Mouse (Mus musculus): ENCODE measurements around the gene Susd2.
A peak's percentile ranks its signal among the peaks of the same experiment; 100 is the strongest.

Gene Susd2

GRCm38 (mm10) chr10:75651381-75652068 lies 7.7 kb upstream of the Susd2 start:
- peak in 1 of 2 experiments; percentile 53 for DNase-seq

- DNase-seq = no peak
Observed at GRCm38 (mm10) chr10:75650306-75650902, 6.6 kb upstream of the Susd2 start.

GRCm38 (mm10) chr10:75649406-75649995 lies 5.7 kb upstream of the Susd2 start:
- peak in 1 of 2 experiments; percentile 3 for DNase-seq

GRCm38 (mm10) chr10:75649001-75649400 lies 5.2 kb upstream of the Susd2 start:
- peak in 1 of 2 experiments; percentile 3 for DNase-seq

GRCm38 (mm10) chr10:75648091-75648490 lies 4.3 kb upstream of the Susd2 start:
- peak in 1 of 2 experiments; percentile 26 for DNase-seq

GRCm38 (mm10) chr10:75647362-75647761 lies 3.6 kb upstream of the Susd2 start:
- peak; percentile 86 to 87 for DNase-seq

GRCm38 (mm10) chr10:75646406-75646805 lies 2.6 kb upstream of the Susd2 start:
- peak; percentile 48 to 66 for DNase-seq

GRCm38 (mm10) chr10:75645616-75646015 lies 1.8 kb upstream of the Susd2 start:
- DNase-seq = peak in 1 of 2 experiments; percentile 3

- peak in 1 of 2 experiments; percentile 20 for DNase-seq
Observed at GRCm38 (mm10) chr10:75642891-75643290, 917 bp downstream of the Susd2 start.

GRCm38 (mm10) chr10:75642436-75642835 lies 1.4 kb downstream of the Susd2 start:
- peak; percentile 6 to 16 for DNase-seq

- peak; percentile 12 to 14 for DNase-seq
Observed at GRCm38 (mm10) chr10:75641721-75642222, 2.0 kb downstream of the Susd2 start.

- DNase-seq = no peak
Observed at GRCm38 (mm10) chr10:75637711-75638110, 6.1 kb downstream of the Susd2 start.

GRCm38 (mm10) chr10:75636084-75636786 lies 7.6 kb downstream of the Susd2 start:
- DNase-seq = peak in 1 of 2 experiments; percentile 3

- DNase-seq = peak; percentile 94 to 96
Observed at GRCm38 (mm10) chr10:75635693-75636055, 8.1 kb downstream of the Susd2 start.

GRCm38 (mm10) chr10:75635019-75635692 lies 8.7 kb downstream of the Susd2 start:
- DNase-seq = peak in 1 of 2 experiments; percentile 11

- peak in 1 of 2 experiments; percentile 8 for DNase-seq
Observed at GRCm38 (mm10) chr10:75634610-75635009, 9.2 kb downstream of the Susd2 start.

- peak in 1 of 2 experiments; percentile 12 for DNase-seq
Observed at GRCm38 (mm10) chr10:75633576-75634139, 10.2 kb downstream of the Susd2 start.

GRCm38 (mm10) chr10:75633048-75633447 lies 10.8 kb downstream of the Susd2 start:
- DNase-seq = peak in 1 of 2 experiments; percentile 13

- DNase-seq = peak in 1 of 2 experiments; percentile 20
Observed at GRCm38 (mm10) chr10:75632633-75633032, 11.2 kb downstream of the Susd2 start.

- DNase-seq = peak in 1 of 2 experiments; percentile 11
Observed at GRCm38 (mm10) chr10:75627490-75627889, 16.3 kb downstream of the Susd2 start.

- DNase-seq = no peak
Observed at GRCm38 (mm10) chr10:75626991-75627390, 16.8 kb downstream of the Susd2 start.

- no peak for DNase-seq
Observed at GRCm38 (mm10) chr10:75625920-75626319, 17.9 kb downstream of the Susd2 start.

All from cerebellum, postnatal 10 days (tissue).